Mouse (Mus musculus) heart, embryonic 13.5 days (tissue): ENCODE measurements around the gene Maf. TPM values are rescaled to one million over a fixed set of nuclear protein-coding genes. Genes with fewer than 3 reads are reported as not detected.

Experiments
- ATAC-seq: fragments of 200-750 bp; cut with Nextera tagmentation; 2 replicates; pipeline ENCODE4 v1.8.0; 2017; ENCODE audit warnings: moderate TSS enrichment; ENCODE audit not compliant: insufficient number of reproducible peaks, low FRiP score, low TSS enrichment; ENCODE audit errors: extremely low read depth
- H3K27ac ChIP-seq: fragments of 300-500 bp; sonication (generic); replicated peaks from 2 replicates; pipeline ENCODE4 v1.5.1; 2015; ENCODE audit warnings: moderate library complexity, mild to moderate bottlenecking, inconsistent platforms
- H3K27me3 ChIP-seq: fragments of 300-500 bp; sonication (generic); replicated peaks from 2 replicates; pipeline ENCODE4 v1.6.1; 2015; ENCODE audit warnings: mild to moderate bottlenecking, inconsistent platforms
- H3K36me3 ChIP-seq: fragments of 300-500 bp; sonication (generic); 2 replicates; pipeline ENCODE4 v1.6.1; 2015; ENCODE audit warnings: mild to moderate bottlenecking, inconsistent platforms
- H3K4me1 ChIP-seq: fragments of 300-500 bp; sonication (generic); 2 replicates; pipeline ENCODE4 v1.6.1; 2015; ENCODE audit warnings: inconsistent platforms
- H3K4me2 ChIP-seq: fragments of 300-500 bp; sonication (generic); 2 replicates; pipeline ENCODE4 v1.6.1; 2015; ENCODE audit warnings: inconsistent platforms, mild to moderate bottlenecking, moderate library complexity
- H3K4me3 ChIP-seq: fragments of 300-500 bp; sonication (generic); 2 replicates; pipeline ENCODE4 v1.5.1; 2015; ENCODE audit warnings: moderate library complexity, mild to moderate bottlenecking, inconsistent platforms
- H3K9ac ChIP-seq: fragments of 300-500 bp; sonication (generic); 2 replicates; pipeline ENCODE4 v1.6.1; 2015; ENCODE audit warnings: inconsistent platforms, mild to moderate bottlenecking, moderate library complexity
- H3K9me3 ChIP-seq: fragments of 300-500 bp; sonication (generic); 2 replicates; pipeline ENCODE4 v1.6.1; 2016; ENCODE audit warnings: inconsistent platforms
- WGBS: fragments of 180-500 bp; shearing (Covaris S2); methylation state at CpG from one replicate; pipeline ENCODE4 v1.1.7; 2015; ENCODE audit warnings: mixed read lengths; 5-methylcytosine and 5-hydroxymethylcytosine counted together
- polyA plus RNA-seq: library from polyadenylated mRNA; unstranded; fragments of >200 nt; fragmentation: Nextera tagmentation; extraction: Ambion mirVana; gene quantifications from 2 replicates; pipeline ENCODE4 v1.2.1, GENCODE M21; 2015

The Maf gene
- polyA plus RNA-seq, 1 experiment from 2014 or later, result 3.3 TPM

- Histone ChIP-seq H3K4me3 (peak overlapping the region; percentile 78), H3K36me3 (no peaks in the 10 kb centered on the region), H3K27me3 (peaks cover 11% of the 10 kb centered on the region), H3K9me3 (no peaks in the 10 kb centered on the region), H3K9ac (peak overlapping the region; percentile 88), H3K4me2 (peak overlapping the region; percentile 97), H3K27ac (peak overlapping the region; percentile 86), H3K4me1 (peaks cover 16% of the 10 kb centered on the region)
- 1% methylated on average over 35 of the region's 36 CpGs for WGBS
- ATAC-seq, result no peak
These were observed 1.9 kb downstream of the Maf start for GRCm38 (mm10) chr8:115705591-115706110.

- Histone ChIP-seq H3K27ac (no peak overlapping the region), H3K4me1 (0 out of 2 replicates have a peak, but pooled peaks cover 7% of the 10 kb centered on the region), H3K9ac (no peak overlapping the region), H3K4me2 (no peak overlapping the region), H3K4me3 (0 out of 2 replicates have a peak overlapping the region, but pooled peaks have one; percentile 13), H3K36me3 (no peaks in the 10 kb centered on the region), H3K9me3 (no peaks in the 10 kb centered on the region), H3K27me3 (no peaks in the 10 kb centered on the region)
- ATAC-seq, result no peak
- WGBS, result 86% methylated on average over 4 of the region's 4 CpGs
These were observed 4.5 kb downstream of the Maf start for GRCm38 (mm10) chr8:115703056-115703455.

- Histone ChIP-seq H3K27ac (no peak overlapping the region), H3K27me3 (no peaks in the 10 kb centered on the region), H3K36me3 (no peaks in the 10 kb centered on the region), H3K9me3 (no peaks in the 10 kb centered on the region), H3K4me3 (no peak overlapping the region), H3K4me1 (0 out of 2 replicates have a peak, but pooled peaks cover 10% of the 10 kb centered on the region), H3K4me2 (no peak overlapping the region), H3K9ac (no peak overlapping the region)
- no peak for ATAC-seq
- WGBS, result 77% methylated on average over 5 of the region's 5 CpGs
These were observed 6.6 kb downstream of the Maf start for GRCm38 (mm10) chr8:115701001-115701400.

DNA sequence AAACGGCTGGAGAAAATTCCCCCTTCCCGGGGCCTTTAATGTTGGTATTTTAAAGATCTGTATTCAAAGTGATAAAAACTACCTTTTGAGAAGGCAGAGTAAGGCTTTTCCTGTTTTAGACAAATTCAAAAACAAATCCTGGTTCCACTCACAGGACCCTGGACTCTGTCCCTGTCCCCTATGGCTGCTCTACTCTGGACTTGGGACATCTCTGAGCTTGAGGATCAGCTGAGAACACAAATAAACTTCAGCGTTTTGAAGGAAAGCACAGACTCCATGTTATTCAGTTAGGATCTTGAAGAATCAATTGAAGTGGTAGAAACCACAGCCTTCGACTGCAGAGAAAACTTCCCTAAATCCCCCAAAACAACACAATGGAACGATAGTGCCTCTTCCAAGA, 8.4 kb downstream of the Maf start:
- no peaks in the 10 kb centered on the region for H3K36me3 ChIP-seq
- no peak overlapping the region for H3K27ac ChIP-seq
- no peak overlapping the region for H3K4me3 ChIP-seq
- no peak for ATAC-seq
- no peak overlapping the region for H3K4me2 ChIP-seq
- H3K9ac ChIP-seq, result no peak overlapping the region
- WGBS, result 50% methylated on average over 5 of the region's 5 CpGs
- 0 out of 2 replicates have a peak, but pooled peaks cover 6% of the 10 kb centered on the region for H3K4me1 ChIP-seq
- H3K27me3 ChIP-seq, result no peaks in the 10 kb centered on the region
- no peaks in the 10 kb centered on the region for H3K9me3 ChIP-seq

DNA sequence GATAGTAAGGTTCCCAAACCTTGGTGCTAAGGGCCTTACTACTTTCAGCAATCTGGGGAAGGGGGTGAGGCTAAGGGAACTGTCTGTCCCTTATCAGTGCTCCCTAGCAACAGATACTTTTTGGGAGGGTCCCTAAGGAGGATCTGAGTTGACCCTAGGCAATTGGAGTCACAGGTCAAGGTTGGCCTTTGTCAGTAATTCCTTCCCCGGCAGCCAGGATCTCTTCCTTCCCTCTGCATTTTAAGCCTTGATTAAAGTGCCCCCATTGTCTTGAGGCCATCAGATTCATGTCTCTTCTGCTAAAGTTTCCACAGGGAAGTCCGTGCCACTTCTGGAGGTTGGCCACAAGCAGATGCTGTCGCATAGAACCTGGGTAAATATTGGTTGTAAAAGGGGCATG, 10.2 kb downstream of the Maf start:
- 49% methylated on average over 3 of the region's 3 CpGs for WGBS
- no peaks in the 10 kb centered on the region for H3K27me3 ChIP-seq
- H3K4me2 ChIP-seq, result no peak overlapping the region
- H3K36me3 ChIP-seq, result no peaks in the 10 kb centered on the region
- no peak overlapping the region for H3K9ac ChIP-seq
- no peak overlapping the region for H3K27ac ChIP-seq
- no peak for ATAC-seq
- no peak overlapping the region for H3K4me3 ChIP-seq
- 0 out of 2 replicates have a peak, but pooled peaks cover 6% of the 10 kb centered on the region for H3K4me1 ChIP-seq
- H3K9me3 ChIP-seq, result no peaks in the 10 kb centered on the region

GRCm38 (mm10) chr8:115696661-115697060, 10.9 kb downstream of the Maf start:
- H3K36me3 ChIP-seq, result no peaks in the 10 kb centered on the region
- ATAC-seq, result no peak
- H3K4me1 ChIP-seq, result 0 out of 2 replicates have a peak, but pooled peaks cover 6% of the 10 kb centered on the region
- H3K9me3 ChIP-seq, result no peaks in the 10 kb centered on the region
- 59% methylated on average over 4 of the region's 4 CpGs for WGBS
- H3K4me2 ChIP-seq, result no peak overlapping the region
- no peak overlapping the region for H3K9ac ChIP-seq
- no peak overlapping the region for H3K4me3 ChIP-seq
- H3K27me3 ChIP-seq, result no peaks in the 10 kb centered on the region
- H3K27ac ChIP-seq, result no peak overlapping the region

- Histone ChIP-seq H3K9me3 (no peaks in the 10 kb centered on the region), H3K4me3 (no peak overlapping the region), H3K9ac (no peak overlapping the region), H3K4me1 (no peaks in the 10 kb centered on the region), H3K27ac (no peak overlapping the region), H3K27me3 (peaks cover 17% of the 10 kb centered on the region), H3K36me3 (no peaks in the 10 kb centered on the region), H3K4me2 (no peak overlapping the region)
- 69% methylated on average over 9 of the region's 9 CpGs for WGBS
- no peak for ATAC-seq
These were observed 20.2 kb downstream of the Maf start for GRCm38 (mm10) chr8:115687349-115687748.

GRCm38 (mm10) chr8:115683309-115683708, 24.3 kb downstream of the Maf start:
- H3K4me2 ChIP-seq, result no peak overlapping the region
- no peak overlapping the region for H3K4me3 ChIP-seq
- peaks cover 15% of the 10 kb centered on the region for H3K27me3 ChIP-seq
- no peaks in the 10 kb centered on the region for H3K36me3 ChIP-seq
- H3K27ac ChIP-seq, result no peak overlapping the region
- no peaks in the 10 kb centered on the region for H3K9me3 ChIP-seq
- H3K4me1 ChIP-seq, result no peaks in the 10 kb centered on the region; the same call in 1 of the 2 replicates
- H3K9ac ChIP-seq, result no peak overlapping the region
- no peak for ATAC-seq
- 60% methylated on average over 7 of the region's 7 CpGs for WGBS

DNA sequence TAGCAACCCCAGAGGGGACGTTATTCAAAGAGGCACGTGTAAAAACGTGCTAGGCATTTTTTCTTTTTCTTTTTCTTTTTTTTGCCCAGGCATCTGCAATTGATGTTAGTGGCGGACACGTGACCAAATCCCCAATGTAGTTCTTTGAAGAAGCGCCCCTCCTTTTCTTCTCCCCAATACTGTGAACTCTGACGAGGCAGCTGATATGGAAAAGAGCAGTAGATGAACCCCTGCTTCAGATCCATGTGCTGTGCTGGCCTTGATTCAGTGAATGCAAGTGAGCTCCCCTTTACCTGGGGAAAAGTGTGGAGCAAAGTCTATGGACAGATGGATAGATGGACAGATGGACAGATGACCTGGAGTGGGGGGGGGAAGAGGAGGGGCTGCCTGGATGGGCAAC, 28.1 kb downstream of the Maf start:
- Histone ChIP-seq H3K9me3 (no peaks in the 10 kb centered on the region), H3K36me3 (no peaks in the 10 kb centered on the region), H3K27ac (no peak overlapping the region), H3K9ac (no peak overlapping the region), H3K4me1 (no peaks in the 10 kb centered on the region; the same call in 1 of the 2 replicates), H3K4me3 (no peak overlapping the region), H3K27me3 (peaks cover 8% of the 10 kb centered on the region; the same call in 1 of the 2 replicates), H3K4me2 (no peak overlapping the region)
- no peak for ATAC-seq
- 72% methylated on average over 7 of the region's 7 CpGs for WGBS

GRCm38 (mm10) chr8:115664866-115665265, 42.7 kb downstream of the Maf start:
- WGBS, result 81% methylated on average over 2 of the region's 2 CpGs
- Histone ChIP-seq H3K4me2 (no peak overlapping the region), H3K9ac (no peak overlapping the region), H3K4me3 (no peak overlapping the region), H3K36me3 (no peaks in the 10 kb centered on the region), H3K27ac (no peak overlapping the region), H3K27me3 (no peaks in the 10 kb centered on the region), H3K9me3 (no peaks in the 10 kb centered on the region), H3K4me1 (no peaks in the 10 kb centered on the region)
- no peak for ATAC-seq

GRCm38 (mm10) chr8:115650110-115650521, 57.5 kb downstream of the Maf start:
- H3K9me3 ChIP-seq, result peaks cover 8% of the 10 kb centered on the region; the same call in 1 of the 2 replicates
- H3K4me2 ChIP-seq, result no peak overlapping the region
- WGBS, result 24% methylated on average over 3 of the region's 3 CpGs
- peak overlapping the region; percentile 67 for H3K27ac ChIP-seq
- ATAC-seq, result no peak
- no peak overlapping the region for H3K9ac ChIP-seq
- H3K27me3 ChIP-seq, result no peaks in the 10 kb centered on the region
- no peak overlapping the region for H3K4me3 ChIP-seq
- peaks cover 12% of the 10 kb centered on the region for H3K4me1 ChIP-seq
- no peaks in the 10 kb centered on the region for H3K36me3 ChIP-seq

- H3K4me2 ChIP-seq, result no peak overlapping the region
- H3K9me3 ChIP-seq, result peaks cover 8% of the 10 kb centered on the region; the same call in 1 of the 2 replicates
- no peaks in the 10 kb centered on the region for H3K27me3 ChIP-seq
- no peak overlapping the region for H3K9ac ChIP-seq
- H3K4me1 ChIP-seq, result peaks cover 6% of the 10 kb centered on the region
- no peaks in the 10 kb centered on the region for H3K36me3 ChIP-seq
- WGBS, result 94% methylated on average over 1 of the region's 1 CpGs
- H3K4me3 ChIP-seq, result no peak overlapping the region
- no peak for ATAC-seq
- H3K27ac ChIP-seq, result no peak overlapping the region
These were observed 62.5 kb downstream of the Maf start for GRCm38 (mm10) chr8:115645139-115645538.
